Mouse (Mus musculus) C2C12 (cell line): ENCODE results near the gene Gfy. TPM values are rescaled to one million over a fixed set of nuclear protein-coding genes. Genes with fewer than 3 reads are reported as not detected.

Source experiments
- H3K27me3 ChIP-seq: one replicate; pipeline ENCODE4 v1.6.1; 2011; ENCODE audit not compliant: control insufficient read depth, insufficient read depth, insufficient read length
- H3K36me3 ChIP-seq: one replicate; pipeline ENCODE4 v1.6.1; 2011; ENCODE audit not compliant: control insufficient read depth, insufficient read depth
- H3K4me3 ChIP-seq: one replicate; pipeline ENCODE4 v1.5.1; 2011; ENCODE audit warnings: mild to moderate bottlenecking, control low read depth; ENCODE audit not compliant: poor library complexity, insufficient read depth, severe bottlenecking
- H3K79me2 ChIP-seq: one replicate; pipeline ENCODE4 v1.6.1; 2011; ENCODE audit not compliant: control insufficient read depth, insufficient read depth
- H3K79me3 ChIP-seq: one replicate; pipeline ENCODE4 v1.6.1; 2011; ENCODE audit warnings: low read depth, control low read depth
- H3ac ChIP-seq: one replicate; pipeline ENCODE3; 2011; ENCODE audit warnings: low read depth; ENCODE audit not compliant: control insufficient read depth, insufficient read length
- CEBPB ChIP-seq: IDR thresholded peaks from one replicate; pipeline ENCODE4 v1.6.1; 2011; ENCODE audit warnings: low read depth, mild to moderate bottlenecking, control low read depth, moderate library complexity
- CTCF ChIP-seq: IDR thresholded peaks from one replicate; pipeline ENCODE4 v1.5.1; 2011; ENCODE audit not compliant: control insufficient read depth, insufficient read depth, insufficient read length
- FOSL1 ChIP-seq: IDR thresholded peaks from one replicate; pipeline ENCODE4 v1.8.0; 2011; ENCODE audit warnings: mild to moderate bottlenecking, low read length; ENCODE audit not compliant: poor library complexity, insufficient read depth, severe bottlenecking
- MAX ChIP-seq: IDR thresholded peaks from one replicate; pipeline ENCODE4 v1.6.1; 2011; ENCODE audit warnings: mild to moderate bottlenecking, control low read depth
- MYOD1 ChIP-seq: IDR thresholded peaks from one replicate; pipeline ENCODE4 v1.6.1; 2011; ENCODE audit warnings: low read depth; ENCODE audit not compliant: control insufficient read depth, insufficient read length
- MYOG ChIP-seq: IDR thresholded peaks from one replicate; pipeline ENCODE4 v1.6.1; 2011; ENCODE audit not compliant: control insufficient read depth, insufficient read length; ENCODE audit errors: extremely low read depth
- USF1 ChIP-seq: IDR thresholded peaks from one replicate; pipeline ENCODE4 v1.6.1; 2011; ENCODE audit warnings: low read depth, mild to moderate bottlenecking, control low read depth, moderate library complexity
- polyA plus RNA-seq: library from polyadenylated mRNA; unstranded; fragments of >200 nt; fragmentation: generic; extraction: Trizol; gene quantifications from one replicate; pipeline ENCODE4 v1.2.1, GENCODE M21; 2012; ENCODE audit warnings: missing spikeins

Gfy gene
- polyA plus RNA-seq, 1 experiment = not detected

DNA sequence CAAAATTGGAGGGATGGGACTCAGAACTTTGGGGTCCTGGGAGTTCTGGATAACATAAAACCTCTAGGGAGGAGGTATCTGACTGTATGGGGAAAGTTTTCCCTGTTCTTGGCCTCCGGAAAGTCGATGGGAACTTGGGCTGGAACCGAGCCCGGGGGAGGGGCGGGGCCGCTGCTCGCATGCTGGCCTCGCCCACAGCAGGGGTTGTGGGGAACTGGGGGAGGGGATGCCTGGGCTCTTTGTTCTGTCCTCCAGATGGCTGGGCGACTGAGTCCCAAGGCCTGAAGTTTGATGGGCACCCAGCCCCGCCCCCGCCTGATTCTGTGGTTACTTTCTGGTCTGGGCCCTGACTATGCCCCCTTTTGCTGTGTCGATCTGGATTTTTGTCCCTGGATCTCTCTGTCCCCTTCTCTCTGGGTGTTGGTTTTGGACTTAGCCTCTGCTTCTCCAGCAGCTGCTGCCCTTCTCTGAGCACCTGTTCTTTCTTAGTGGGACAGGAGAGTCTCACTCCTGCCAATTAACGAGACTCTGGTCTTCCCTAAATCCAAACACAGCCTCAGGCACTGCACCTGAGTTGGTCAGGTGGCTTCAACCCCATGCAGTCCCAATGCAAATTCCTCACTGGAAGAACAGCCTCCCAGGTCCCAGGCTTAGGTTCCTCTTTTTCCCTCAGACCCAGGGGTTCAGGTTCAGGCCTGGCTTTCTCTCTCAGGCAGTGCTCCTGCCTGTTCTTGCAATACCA, 37.2 kb upstream of the Gfy start:
- H3K4me3 ChIP-seq = peak overlapping the region; percentile 46
- TF ChIP-seq MYOG (no peak), CEBPB (no peak), MYOD1 (no peak), USF1 (no peak), FOSL1 (no peak), CTCF (no peak), MAX (no peak)
- peaks cover 17% of the 10 kb centered on the region for H3K79me2 ChIP-seq
- peaks cover 2% of the 10 kb centered on the region for H3K79me3 ChIP-seq
- peak overlapping the region; percentile 94 for H3ac ChIP-seq
- no peaks in the 10 kb centered on the region for H3K27me3 ChIP-seq
- no peaks in the 10 kb centered on the region for H3K36me3 ChIP-seq

DNA sequence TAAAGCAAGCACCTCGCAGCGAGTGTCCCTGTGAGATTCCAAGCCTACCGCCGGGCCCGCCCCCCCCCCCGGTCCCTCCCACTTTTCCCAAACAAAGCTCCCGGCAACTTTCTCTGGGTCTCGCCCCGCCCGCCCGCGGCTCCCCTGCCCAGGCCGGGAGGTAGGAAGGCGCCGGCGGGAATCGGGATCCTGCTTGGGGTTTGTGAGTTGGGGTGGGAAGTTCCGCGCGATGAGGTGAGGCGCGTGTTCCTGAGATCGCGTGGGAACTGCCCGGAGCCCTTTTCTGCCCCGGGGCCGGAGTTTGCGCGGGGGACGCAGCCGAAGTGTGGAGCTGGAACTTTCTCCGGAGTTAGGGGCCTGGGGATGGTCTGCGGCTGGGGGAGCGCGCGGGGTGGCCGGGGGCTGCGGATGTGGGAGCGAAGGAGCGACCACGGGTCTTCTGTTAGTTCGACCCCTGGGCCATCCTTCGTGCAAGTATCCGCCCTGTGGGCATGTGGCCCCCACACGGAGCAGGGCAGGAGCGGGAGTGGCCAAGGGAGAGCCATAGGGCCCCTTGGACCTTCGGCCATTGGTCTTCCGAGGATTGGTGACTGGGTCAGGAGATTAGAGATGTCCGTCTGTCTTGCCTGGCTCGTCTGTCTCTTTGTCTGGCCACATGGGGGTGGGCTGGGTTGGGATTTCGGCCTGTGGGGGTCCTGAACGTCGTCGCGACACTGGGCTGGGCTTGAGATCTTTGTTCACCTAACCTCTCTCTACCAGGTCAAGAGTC, 36.5 kb upstream of the Gfy start, which contains the start of gene Tead2:
Gene Tead2 (plus strand): TSS at position 81 of the 769 bp plus-strand sequence.
- H3K79me3 ChIP-seq = peaks cover 2% of the 10 kb centered on the region
- H3K79me2 ChIP-seq = peaks cover 17% of the 10 kb centered on the region
- peak within 1 kb of the TSS; percentile 94 for H3ac ChIP-seq
- no peaks in the 10 kb centered on the region for H3K36me3 ChIP-seq
- peak; percentile 19 for TF ChIP-seq MAX
- no peak for TF ChIP-seq USF1
- TF ChIP-seq FOSL1 = no peak
- H3K27me3 ChIP-seq = no peaks in the 10 kb centered on the region
- peak within 1 kb of the TSS; percentile 46 for H3K4me3 ChIP-seq

- no peak overlapping the region for H3K4me3 ChIP-seq
- TF ChIP-seq MYOG (no peak), CEBPB (no peak), CTCF (no peak), FOSL1 (no peak), MYOD1 (no peak), USF1 (no peak), MAX (no peak)
- H3K79me2 ChIP-seq = peaks cover 17% of the 10 kb centered on the region
- H3K36me3 ChIP-seq = no peaks in the 10 kb centered on the region
- H3ac ChIP-seq = no peak overlapping the region
- peaks cover 2% of the 10 kb centered on the region for H3K79me3 ChIP-seq
- peaks cover 9% of the 10 kb centered on the region for H3K27me3 ChIP-seq
Observed at GRCm38 (mm10) chr7:45213708-45214107, 34.3 kb upstream of the Gfy start.

GRCm38 (mm10) chr7:45212356-45212755, 33.0 kb upstream of the Gfy start:
- Histone ChIP-seq H3K79me2 (peaks cover 15% of the 10 kb centered on the region), H3K27me3 (peaks cover 9% of the 10 kb centered on the region), H3ac (no peak overlapping the region), H3K79me3 (peaks cover 2% of the 10 kb centered on the region), H3K4me3 (no peak overlapping the region), H3K36me3 (no peaks in the 10 kb centered on the region)
- TF ChIP-seq USF1 (no peak), CEBPB (no peak), MYOG (no peak), MYOD1 (no peak), FOSL1 (no peak), MAX (no peak), CTCF (no peak)

- H3K4me3 ChIP-seq = no peak within 1 kb of the TSS
- peaks cover 10% of the 10 kb centered on the region for H3K79me2 ChIP-seq
- peaks cover 9% of the 10 kb centered on the region for H3K27me3 ChIP-seq
- H3K36me3 ChIP-seq = no peaks in the 10 kb centered on the region
- no peak within 1 kb of the TSS for H3ac ChIP-seq
- H3K79me3 ChIP-seq = peaks cover 1% of the 10 kb centered on the region
- TF ChIP-seq CTCF = no peak
- no peak for TF ChIP-seq FOSL1
- TF ChIP-seq MAX = no peak
Observed at GRCm38 (mm10) chr7:45211851-45212251, 32.5 kb upstream of the Gfy start, which contains the start of gene Dkkl1. TSS of gene Dkkl1 (minus strand) at chr7:45212147.

- H3K79me3 ChIP-seq = no peaks in the 10 kb centered on the region
- H3K79me2 ChIP-seq = peaks cover 2% of the 10 kb centered on the region
- H3K4me3 ChIP-seq = no peak overlapping the region
- H3K36me3 ChIP-seq = no peaks in the 10 kb centered on the region
- TF ChIP-seq CTCF = no peak
- no peak for TF ChIP-seq CEBPB
- TF ChIP-seq USF1 = no peak
- TF ChIP-seq MYOD1 = no peak
- TF ChIP-seq MYOG = no peak
- TF ChIP-seq FOSL1 = no peak
- no peak for TF ChIP-seq MAX
- H3K27me3 ChIP-seq = peaks cover 9% of the 10 kb centered on the region
- H3ac ChIP-seq = no peak overlapping the region
Observed at GRCm38 (mm10) chr7:45211070-45211469, 31.7 kb upstream of the Gfy start.
